In the genomic region with DNA sequence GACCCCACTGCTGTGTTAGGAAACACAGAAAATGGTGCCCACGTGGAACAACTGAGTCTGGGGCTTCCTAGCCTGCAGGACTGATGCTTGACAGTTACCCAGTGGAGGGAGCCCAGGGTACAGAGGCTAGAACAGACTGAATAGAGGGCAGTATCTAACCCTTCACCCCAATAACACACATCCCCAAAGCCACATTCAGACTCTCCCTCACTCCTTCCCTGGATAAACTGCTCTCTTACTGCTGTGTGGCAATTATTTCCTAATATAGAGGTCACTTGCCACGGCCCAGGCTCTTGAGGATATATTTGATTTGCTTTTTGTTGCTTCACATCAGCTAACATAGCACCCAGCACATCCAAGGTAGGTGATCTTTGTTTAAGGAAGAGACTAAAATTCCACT, we compare ENCODE assay signal across 17 mouse cellular contexts.
"Had no signal": no experiment of that assay in that cellular context is flagged by ENCODE, and none has a peak within 500 bp of the region (broad histone marks: within the 10 kb centered on the region; RNA-seq: fewer than 3 reads in every experiment).

No protein-coding gene starts in this region.

- H3K9ac ChIP-seq: forebrain, postnatal 0 days; heart, embryonic 12.5 days; hindbrain, embryonic 13.5 days; hindbrain, embryonic 15.5 days; limb, embryonic 12.5 days; liver, embryonic 14.5 days had no signal

- H3K36me3 ChIP-seq: heart, embryonic 12.5 days; hindbrain, embryonic 13.5 days; hindbrain, embryonic 15.5 days; limb, embryonic 10.5 days; limb, embryonic 12.5 days had no signal

- H3K4me3 ChIP-seq: heart, adult 2 months; heart, embryonic 12.5 days; hindbrain, embryonic 13.5 days; hindbrain, embryonic 15.5 days; layer of hippocampus, adult 2 months; left cerebral cortex, adult 2 months; limb, embryonic 10.5 days; limb, embryonic 12.5 days had no signal

- H3K27me3 ChIP-seq: heart, embryonic 12.5 days had no signal

- ATAC-seq: forebrain, postnatal 0 days; hindbrain, postnatal 0 days; intestine, postnatal 0 days had no signal

- DNase-seq: forebrain, postnatal 0 days; gastrocnemius, postnatal 14 days; gastrocnemius, postnatal 36 days; heart, adult 2 months; heart, postnatal 10 days; kidney, postnatal 10 days; kidney, postnatal 4 days had no signal

- H3K9me3 ChIP-seq: heart, embryonic 12.5 days; hindbrain, embryonic 13.5 days; hindbrain, embryonic 15.5 days; limb, embryonic 10.5 days; limb, embryonic 12.5 days had no signal

- H3K27ac ChIP-seq: heart, adult 2 months; hindbrain, embryonic 13.5 days; hindbrain, embryonic 15.5 days; hindbrain, postnatal 0 days; layer of hippocampus, adult 2 months; left cerebral cortex, adult 2 months; limb, embryonic 10.5 days; limb, embryonic 12.5 days; liver, embryonic 14.5 days had no signal

- H3K4me2 ChIP-seq: hindbrain, embryonic 13.5 days; hindbrain, embryonic 15.5 days; limb, embryonic 12.5 days had no signal
